Mouse (Mus musculus) kidney, embryonic 14.5 days (tissue): Measurements from ENCODE around the gene Ednrb. TPM values are rescaled to one million over a fixed set of nuclear protein-coding genes. Genes with fewer than 3 reads are reported as not detected.

Experiments used
- ATAC-seq: fragments of 200-750 bp; cut with Nextera tagmentation; 2 replicates; pipeline ENCODE4 v1.8.0; 2017; ENCODE audit warnings: moderate number of reproducible peaks, mild to moderate bottlenecking, moderate TSS enrichment, moderate library complexity; ENCODE audit not compliant: low FRiP score, low TSS enrichment
- H3K27ac ChIP-seq: fragments of 300-500 bp; sonication (generic); 2 replicates; pipeline ENCODE4 v1.5.1; 2014; ENCODE audit warnings: low read depth, mild to moderate bottlenecking, low read length, moderate library complexity, mixed read lengths
- H3K27me3 ChIP-seq: fragments of 300-500 bp; sonication (generic); 2 replicates; pipeline ENCODE4 v1.6.1; 2014; ENCODE audit warnings: mild to moderate bottlenecking, low read length; ENCODE audit not compliant: control insufficient read depth, insufficient read depth
- H3K36me3 ChIP-seq: fragments of 300-500 bp; sonication (generic); 2 replicates; pipeline ENCODE4 v1.6.1; 2014; ENCODE audit warnings: low read length, mixed read lengths; ENCODE audit not compliant: control insufficient read depth, insufficient read depth
- H3K4me1 ChIP-seq: fragments of 300-500 bp; sonication (generic); 2 replicates; pipeline ENCODE4 v1.6.1; 2014; ENCODE audit warnings: low read length, mixed read lengths; ENCODE audit not compliant: control insufficient read depth, insufficient read depth
- H3K4me2 ChIP-seq: fragments of 300-500 bp; sonication (generic); replicated peaks from 2 replicates; pipeline ENCODE4 v1.6.1; 2014; ENCODE audit warnings: low read depth, mild to moderate bottlenecking, low read length
- H3K4me3 ChIP-seq: fragments of 300-500 bp; sonication (generic); 2 replicates; pipeline ENCODE4 v1.5.1; 2014; ENCODE audit warnings: mild to moderate bottlenecking, low read length
- H3K9ac ChIP-seq: fragments of 300-500 bp; sonication (generic); 2 replicates; pipeline ENCODE4 v1.6.1; 2014; ENCODE audit warnings: low read depth, mild to moderate bottlenecking, low read length, moderate library complexity
- H3K9me3 ChIP-seq: fragments of 300-500 bp; sonication (generic); 2 replicates; pipeline ENCODE4 v1.6.1; 2016; ENCODE audit warnings: low read length; ENCODE audit not compliant: control insufficient read depth
- WGBS: fragments of 180-500 bp; shearing (Covaris S2); extraction: QIAGEN DNeasy Blood & Tissue Kit; methylation state at CpG from one replicate; pipeline ENCODE4 v1.1.7; 2014; 5-methylcytosine and 5-hydroxymethylcytosine counted together
- polyA plus RNA-seq: library from polyadenylated mRNA; unstranded; fragments of >200 nt; fragmentation: Nextera tagmentation; extraction: Ambion mirVana; gene quantifications from 2 replicates; pipeline ENCODE4 v1.2.1, GENCODE M21; 2014

The Ednrb gene
- polyA plus RNA-seq, result 25.7 and 37.5 TPM in 2 replicates

GRCm38 (mm10) chr14:103844011-103844549, at the start of gene Ednrb:
Gene Ednrb, minus strand, starts transcription at chr14:103844402.
- Histone ChIP-seq H3K9me3 (no peaks in the 10 kb centered on the region), H3K4me3 (peak within 1 kb of the TSS; percentile 50), H3K4me2 (peak within 1 kb of the TSS; percentile 83), H3K4me1 (no peaks in the 10 kb centered on the region), H3K36me3 (no peaks in the 10 kb centered on the region), H3K27ac (no peak within 1 kb of the TSS), H3K27me3 (no peaks in the 10 kb centered on the region), H3K9ac (peak within 1 kb of the TSS; percentile 50; the same call in 1 of the 2 replicates)
- peak; percentile 66 for ATAC-seq
- under 1% methylated on average over 24 of the region's 24 CpGs for WGBS

GRCm38 (mm10) chr14:103892411-103892938, 48.3 kb upstream of the Ednrb start:
- Histone ChIP-seq H3K9me3 (no peaks in the 10 kb centered on the region), H3K27me3 (no peaks in the 10 kb centered on the region), H3K4me2 (no peak overlapping the region), H3K9ac (no peak overlapping the region), H3K4me1 (no peaks in the 10 kb centered on the region), H3K4me3 (no peak overlapping the region), H3K27ac (no peak overlapping the region), H3K36me3 (no peaks in the 10 kb centered on the region)
- ATAC-seq, result no peak
- 85% methylated on average over 8 of the region's 8 CpGs for WGBS

- no peak overlapping the region for H3K27ac ChIP-seq
- ATAC-seq, result no peak
- no peak overlapping the region for H3K4me2 ChIP-seq
- no peaks in the 10 kb centered on the region for H3K36me3 ChIP-seq
- no peaks in the 10 kb centered on the region for H3K9me3 ChIP-seq
- H3K4me3 ChIP-seq, result no peak overlapping the region
- no peaks in the 10 kb centered on the region for H3K4me1 ChIP-seq
- no peak overlapping the region for H3K9ac ChIP-seq
- 80% methylated on average over 4 of the region's 4 CpGs for WGBS
- no peaks in the 10 kb centered on the region for H3K27me3 ChIP-seq
Measured at GRCm38 (mm10) chr14:103890761-103891160, 46.6 kb upstream of the Ednrb start.

- H3K4me1 ChIP-seq, result no peaks in the 10 kb centered on the region
- no peak overlapping the region for H3K9ac ChIP-seq
- no peak overlapping the region for H3K4me3 ChIP-seq
- H3K9me3 ChIP-seq, result no peaks in the 10 kb centered on the region
- no peak overlapping the region for H3K27ac ChIP-seq
- no peak for ATAC-seq
- H3K36me3 ChIP-seq, result no peaks in the 10 kb centered on the region
- H3K4me2 ChIP-seq, result no peak overlapping the region
- WGBS, result 65% methylated on average over 7 of the region's 7 CpGs
- H3K27me3 ChIP-seq, result no peaks in the 10 kb centered on the region
Measured at GRCm38 (mm10) chr14:103884892-103885575, 40.8 kb upstream of the Ednrb start.

- no peak overlapping the region for H3K4me2 ChIP-seq
- no peak for ATAC-seq
- H3K9me3 ChIP-seq, result no peaks in the 10 kb centered on the region
- no peak overlapping the region for H3K27ac ChIP-seq
- 92% methylated on average over 3 of the region's 3 CpGs for WGBS
- H3K27me3 ChIP-seq, result no peaks in the 10 kb centered on the region
- H3K36me3 ChIP-seq, result no peaks in the 10 kb centered on the region
- H3K9ac ChIP-seq, result no peak overlapping the region
- H3K4me1 ChIP-seq, result no peaks in the 10 kb centered on the region
- no peak overlapping the region for H3K4me3 ChIP-seq
Measured at GRCm38 (mm10) chr14:103882943-103883342, 38.7 kb upstream of the Ednrb start.

- no peaks in the 10 kb centered on the region for H3K36me3 ChIP-seq
- H3K27ac ChIP-seq, result no peak overlapping the region
- H3K4me1 ChIP-seq, result no peaks in the 10 kb centered on the region
- H3K9ac ChIP-seq, result no peak overlapping the region
- H3K9me3 ChIP-seq, result no peaks in the 10 kb centered on the region
- 76% methylated on average over 2 of the region's 2 CpGs for WGBS
- no peaks in the 10 kb centered on the region for H3K27me3 ChIP-seq
- no peak overlapping the region for H3K4me3 ChIP-seq
- H3K4me2 ChIP-seq, result no peak overlapping the region
- ATAC-seq, result no peak
Measured at GRCm38 (mm10) chr14:103877117-103877516, 32.9 kb upstream of the Ednrb start.

GRCm38 (mm10) chr14:103876598-103876997, 32.4 kb upstream of the Ednrb start:
- Histone ChIP-seq H3K36me3 (no peaks in the 10 kb centered on the region), H3K4me3 (no peak overlapping the region), H3K27me3 (no peaks in the 10 kb centered on the region), H3K4me2 (no peak overlapping the region), H3K9ac (no peak overlapping the region), H3K27ac (no peak overlapping the region), H3K9me3 (no peaks in the 10 kb centered on the region), H3K4me1 (no peaks in the 10 kb centered on the region)
- no peak for ATAC-seq
- WGBS, result 83% methylated on average over 3 of the region's 3 CpGs

GRCm38 (mm10) chr14:103866636-103867035, 22.4 kb upstream of the Ednrb start:
- ATAC-seq, result no peak
- Histone ChIP-seq H3K27ac (no peak overlapping the region), H3K4me2 (no peak overlapping the region), H3K27me3 (no peaks in the 10 kb centered on the region), H3K4me3 (no peak overlapping the region), H3K4me1 (no peaks in the 10 kb centered on the region), H3K36me3 (no peaks in the 10 kb centered on the region), H3K9me3 (no peaks in the 10 kb centered on the region), H3K9ac (no peak overlapping the region)
- 88% methylated on average over 2 of the region's 2 CpGs for WGBS

GRCm38 (mm10) chr14:103865226-103865625, 21.0 kb upstream of the Ednrb start:
- no peak for ATAC-seq
- Histone ChIP-seq H3K9me3 (no peaks in the 10 kb centered on the region), H3K4me1 (no peaks in the 10 kb centered on the region), H3K36me3 (no peaks in the 10 kb centered on the region), H3K27me3 (no peaks in the 10 kb centered on the region), H3K27ac (no peak overlapping the region), H3K4me3 (no peak overlapping the region), H3K4me2 (no peak overlapping the region), H3K9ac (no peak overlapping the region)
- WGBS, result 77% methylated on average over 2 of the region's 2 CpGs
